Mouse (Mus musculus) midbrain, postnatal 0 days (tissue): Measurements from ENCODE around the gene Iqce. TPM values are rescaled to one million over a fixed set of nuclear protein-coding genes. Genes with fewer than 3 reads are reported as not detected.

Experiments
- ATAC-seq: fragments of 200-750 bp; cut with Nextera tagmentation; 2 replicates; pipeline ENCODE4 v1.8.0; 2017; ENCODE audit warnings: moderate number of reproducible peaks, mild to moderate bottlenecking, moderate TSS enrichment, moderate library complexity; ENCODE audit not compliant: low FRiP score
- DNase-seq: peaks from one replicate; pipeline ENCODE4 v3.0.0-alpha.2; 2015; ENCODE audit warnings: low spot score
- H3K27ac ChIP-seq: fragments of 300-500 bp; sonication (generic); 2 replicates; pipeline ENCODE4 v1.5.1; 2014; ENCODE audit warnings: low read depth, mild to moderate bottlenecking, low read length, mixed read lengths
- H3K27me3 ChIP-seq: fragments of 300-500 bp; sonication (generic); 2 replicates; pipeline ENCODE4 v1.6.1; 2014; ENCODE audit warnings: low read length, control low read depth, mixed read lengths; ENCODE audit not compliant: insufficient read depth
- H3K36me3 ChIP-seq: fragments of 300-500 bp; sonication (generic); 2 replicates; pipeline ENCODE4 v1.6.1; 2014; ENCODE audit warnings: low read length, control low read depth, mixed read lengths; ENCODE audit not compliant: insufficient read depth
- H3K4me1 ChIP-seq: fragments of 300-500 bp; sonication (generic); 2 replicates; pipeline ENCODE4 v1.6.1; 2014; ENCODE audit warnings: mild to moderate bottlenecking, control low read depth, antibody characterized with exemption, low read length, mixed read lengths; ENCODE audit not compliant: insufficient read depth
- H3K4me2 ChIP-seq: fragments of 300-500 bp; sonication (generic); 2 replicates; pipeline ENCODE4 v1.6.1; 2014; ENCODE audit warnings: low read depth, mild to moderate bottlenecking, low read length, mixed read lengths; ENCODE audit not compliant: poor library complexity, severe bottlenecking
- H3K4me3 ChIP-seq: fragments of 300-500 bp; sonication (generic); 2 replicates; pipeline ENCODE4 v1.5.1; 2014; ENCODE audit warnings: low read depth, mild to moderate bottlenecking, low read length, moderate library complexity
- H3K9ac ChIP-seq: fragments of 300-500 bp; sonication (generic); replicated peaks from 2 replicates; pipeline ENCODE4 v1.6.1; 2014; ENCODE audit warnings: mild to moderate bottlenecking, low read length, moderate library complexity, mixed read lengths; ENCODE audit not compliant: poor library complexity, severe bottlenecking
- H3K9me3 ChIP-seq: fragments of 300-500 bp; sonication (generic); 2 replicates; pipeline ENCODE4 v1.6.1; 2016; ENCODE audit warnings: low read length, control low read depth
- CTCF ChIP-seq: IDR thresholded peaks from 2 replicates; pipeline ENCODE4 v1.5.1; 2016; ENCODE audit warnings: antibody characterized with exemption, mild to moderate bottlenecking
- WGBS: fragments of 180-500 bp; shearing (Covaris S2); extraction: QIAGEN DNeasy Blood & Tissue Kit; methylation state at CpG from one replicate; pipeline ENCODE4 v1.1.7; 2014; 5-methylcytosine and 5-hydroxymethylcytosine counted together
- polyA plus RNA-seq: library from polyadenylated mRNA; unstranded; fragments of >200 nt; fragmentation: Nextera tagmentation; extraction: Ambion mirVana; gene quantifications from 2 replicates; pipeline ENCODE4 v1.2.1, GENCODE M21; 2015
- total RNA-seq: library from RNA; depleted of rRNA; stranded (reverse); fragments of >200 nt; gene quantifications from 2 replicates; pipeline ENCODE4 v1.2.3, GENCODE M21; 2014

Iqce gene
- total and polyA plus RNA-seq, 2 experiments from 2014 or later, result 37.2 to 38.6 TPM

- Histone ChIP-seq H3K9me3 (no peaks in the 10 kb centered on the region), H3K4me1 (peaks cover 14% of the 10 kb centered on the region), H3K36me3 (0 out of 2 replicates have a peak, but pooled peaks cover 3% of the 10 kb centered on the region), H3K27me3 (no peaks in the 10 kb centered on the region), H3K27ac (no peak overlapping the region), H3K9ac (no peak overlapping the region), H3K4me3 (no peak overlapping the region), H3K4me2 (no peak overlapping the region)
- DNase-seq, result no peak
- TF ChIP-seq CTCF, result peak; percentile 56
- 87% methylated on average over 6 of the region's 6 CpGs for WGBS
- ATAC-seq, result no peak
Observed at GRCm38 (mm10) chr5:140644263-140644662, 57.9 kb downstream of the Iqce start.

GRCm38 (mm10) chr5:140642076-140642475, 60.1 kb downstream of the Iqce start:
- TF ChIP-seq CTCF, result no peak
- 61% methylated on average over 3 of the region's 3 CpGs for WGBS
- no peak for ATAC-seq
- no peak overlapping the region for H3K9ac ChIP-seq
- no peaks in the 10 kb centered on the region for H3K9me3 ChIP-seq
- H3K4me2 ChIP-seq, result no peak overlapping the region
- no peaks in the 10 kb centered on the region for H3K27me3 ChIP-seq
- H3K4me1 ChIP-seq, result peaks cover 14% of the 10 kb centered on the region
- no peak for DNase-seq
- H3K27ac ChIP-seq, result no peak overlapping the region
- no peak overlapping the region for H3K4me3 ChIP-seq
- 0 out of 2 replicates have a peak, but pooled peaks cover 8% of the 10 kb centered on the region for H3K36me3 ChIP-seq

- ATAC-seq (no peak), DNase-seq (no peak)
- TF ChIP-seq CTCF, result no peak
- H3K4me2 ChIP-seq, result no peak overlapping the region
- peaks cover 14% of the 10 kb centered on the region for H3K4me1 ChIP-seq
- no peaks in the 10 kb centered on the region for H3K9me3 ChIP-seq
- WGBS, result 68% methylated on average over 10 of the region's 10 CpGs
- H3K27ac ChIP-seq, result no peak overlapping the region; the same call in 1 of the 2 replicates
- H3K4me3 ChIP-seq, result no peak overlapping the region
- no peaks in the 10 kb centered on the region for H3K27me3 ChIP-seq
- H3K9ac ChIP-seq, result no peak overlapping the region
- H3K36me3 ChIP-seq, result 0 out of 2 replicates have a peak, but pooled peaks cover 8% of the 10 kb centered on the region
Observed at GRCm38 (mm10) chr5:140641254-140641928, 60.8 kb downstream of the Iqce start.

- 64% methylated on average over 2 of the region's 2 CpGs for WGBS
- H3K9ac ChIP-seq, result 0 out of 2 replicates have a peak overlapping the region, but pooled peaks have one; percentile 33
- peaks cover 11% of the 10 kb centered on the region for H3K36me3 ChIP-seq
- ATAC-seq (no peak), DNase-seq (no peak)
- H3K27ac ChIP-seq, result no peak overlapping the region
- H3K27me3 ChIP-seq, result no peaks in the 10 kb centered on the region
- H3K9me3 ChIP-seq, result no peaks in the 10 kb centered on the region
- H3K4me3 ChIP-seq, result no peak overlapping the region
- peak; percentile 57 for TF ChIP-seq CTCF
- H3K4me2 ChIP-seq, result no peak overlapping the region
- H3K4me1 ChIP-seq, result peaks cover 8% of the 10 kb centered on the region; the same call in 1 of the 2 replicates
Observed at GRCm38 (mm10) chr5:140640812-140641211, 61.4 kb downstream of the Iqce start.

GRCm38 (mm10) chr5:140639871-140640270, 62.3 kb downstream of the Iqce start:
- no peak for TF ChIP-seq CTCF
- Histone ChIP-seq H3K36me3 (peaks cover 17% of the 10 kb centered on the region), H3K4me3 (no peak overlapping the region), H3K9ac (no peak overlapping the region), H3K9me3 (no peaks in the 10 kb centered on the region), H3K27me3 (no peaks in the 10 kb centered on the region), H3K4me1 (peaks cover 8% of the 10 kb centered on the region; the same call in 1 of the 2 replicates), H3K4me2 (no peak overlapping the region), H3K27ac (no peak overlapping the region)
- 80% methylated on average over 14 of the region's 14 CpGs for WGBS
- DNase-seq (no peak), ATAC-seq (no peak)

- no peak for DNase-seq
- peaks cover 8% of the 10 kb centered on the region; the same call in 1 of the 2 replicates for H3K4me1 ChIP-seq
- H3K4me3 ChIP-seq, result no peak overlapping the region
- H3K9ac ChIP-seq, result no peak overlapping the region
- peaks cover 22% of the 10 kb centered on the region for H3K36me3 ChIP-seq
- ATAC-seq, result no peak
- no peak overlapping the region for H3K27ac ChIP-seq
- no peak for TF ChIP-seq CTCF
- H3K4me2 ChIP-seq, result no peak overlapping the region
- no peaks in the 10 kb centered on the region for H3K9me3 ChIP-seq
- WGBS, result 89% methylated on average over 4 of the region's 4 CpGs
- H3K27me3 ChIP-seq, result no peaks in the 10 kb centered on the region
Observed at GRCm38 (mm10) chr5:140639312-140639711, 62.9 kb downstream of the Iqce start.
